Mouse (Mus musculus): ENCODE measurements around the gene Gm5148. TPM values are rescaled to one million over a fixed set of nuclear protein-coding genes. Genes with fewer than 3 reads are reported as not detected.

Gene Gm5148
- polyA plus RNA-seq, 1 experiment from 2014 or later: 3.1 TPM

GRCm38 (mm10) chr3:37758124-37758523, 33.8 kb upstream of the Gm5148 start:
- H3K27me3 ChIP-seq (replicated peaks): no peaks in the 10 kb centered on the region; the same call in none of the 2 replicates
- 0 out of 2 replicates have a peak, but pooled peaks cover 7% of the 10 kb centered on the region for H3K4me1 ChIP-seq
- no peaks in the 10 kb centered on the region for H3K36me3 ChIP-seq
- H3K4me3 ChIP-seq: no peak overlapping the region
- H3K9ac ChIP-seq: 0 out of 2 replicates have a peak overlapping the region, but pooled peaks have one; percentile 13
- H3K4me2 ChIP-seq (replicated peaks): peak overlapping the region; percentile 46
- H3K27ac ChIP-seq: no peak overlapping the region
- peak; percentile 93 for ATAC-seq (ENCODE audit: low FRiP score, low read depth)
- 4% methylated on average over 12 of the region's 12 CpGs for WGBS
- no peaks in the 10 kb centered on the region for H3K9me3 ChIP-seq

- Histone ChIP-seq H3K36me3 (no peaks in the 10 kb centered on the region), H3K27ac (no peak overlapping the region), H3K27me3 (replicated peaks) (no peaks in the 10 kb centered on the region; the same call in none of the 2 replicates), H3K9me3 (no peaks in the 10 kb centered on the region), H3K4me1 (0 out of 2 replicates have a peak, but pooled peaks cover 7% of the 10 kb centered on the region), H3K4me3 (no peak overlapping the region), H3K4me2 (replicated peaks) (peak overlapping the region; percentile 46), H3K9ac (no peak overlapping the region)
- ATAC-seq (ENCODE audit: low FRiP score, low read depth): peak; percentile 50; the same call in 1 of the 2 replicates
- 24% methylated on average over 4 of the region's 4 CpGs for WGBS
Observed at GRCm38 (mm10) chr3:37757613-37758012, 33.3 kb upstream of the Gm5148 start.

- Histone ChIP-seq H3K36me3 (no peaks in the 10 kb centered on the region), H3K4me1 (0 out of 2 replicates have a peak, but pooled peaks cover 7% of the 10 kb centered on the region), H3K27ac (no peak overlapping the region), H3K9me3 (no peaks in the 10 kb centered on the region), H3K4me3 (no peak overlapping the region), H3K4me2 (replicated peaks) (no peak overlapping the region), H3K27me3 (replicated peaks) (no peaks in the 10 kb centered on the region; the same call in none of the 2 replicates), H3K9ac (no peak overlapping the region)
- no peak for ATAC-seq (ENCODE audit: low FRiP score, low read depth)
- WGBS: 69% methylated on average over 2 of the region's 2 CpGs
Observed at GRCm38 (mm10) chr3:37756005-37756404, 31.7 kb upstream of the Gm5148 start.

- ATAC-seq (ENCODE audit: low FRiP score, low read depth): no peak
- Histone ChIP-seq H3K27me3 (replicated peaks) (no peaks in the 10 kb centered on the region; the same call in 1 of the 2 replicates), H3K9me3 (no peaks in the 10 kb centered on the region), H3K4me2 (replicated peaks) (no peak overlapping the region), H3K36me3 (no peaks in the 10 kb centered on the region), H3K27ac (no peak overlapping the region), H3K4me3 (no peak overlapping the region), H3K4me1 (0 out of 2 replicates have a peak, but pooled peaks cover 7% of the 10 kb centered on the region), H3K9ac (no peak overlapping the region)
- 82% methylated on average over 3 of the region's 3 CpGs for WGBS
Observed at GRCm38 (mm10) chr3:37754639-37755038, 30.3 kb upstream of the Gm5148 start.

GRCm38 (mm10) chr3:37753148-37753547, 28.9 kb upstream of the Gm5148 start:
- H3K27ac ChIP-seq: no peak overlapping the region
- H3K4me3 ChIP-seq: no peak overlapping the region
- no peaks in the 10 kb centered on the region; the same call in 1 of the 2 replicates for H3K27me3 ChIP-seq (replicated peaks)
- WGBS: 95% methylated on average over 3 of the region's 3 CpGs
- no peak overlapping the region for H3K9ac ChIP-seq
- 0 out of 2 replicates have a peak, but pooled peaks cover 3% of the 10 kb centered on the region for H3K4me1 ChIP-seq
- H3K36me3 ChIP-seq: no peaks in the 10 kb centered on the region
- H3K4me2 ChIP-seq (replicated peaks): no peak overlapping the region
- no peaks in the 10 kb centered on the region for H3K9me3 ChIP-seq
- no peak for ATAC-seq (ENCODE audit: low FRiP score, low read depth)

- Histone ChIP-seq H3K27ac (no peak overlapping the region), H3K4me3 (no peak overlapping the region), H3K9ac (no peak overlapping the region), H3K36me3 (no peaks in the 10 kb centered on the region), H3K9me3 (no peaks in the 10 kb centered on the region), H3K4me1 (no peaks in the 10 kb centered on the region), H3K4me2 (replicated peaks) (no peak overlapping the region), H3K27me3 (replicated peaks) (no peaks in the 10 kb centered on the region)
- WGBS: 87% methylated on average over 16 of the region's 16 CpGs
- ATAC-seq (ENCODE audit: low FRiP score, low read depth): no peak
Observed at GRCm38 (mm10) chr3:37748002-37748733, 23.9 kb upstream of the Gm5148 start.

GRCm38 (mm10) chr3:37747258-37748001, 23.1 kb upstream of the Gm5148 start:
- H3K4me3 ChIP-seq: no peak overlapping the region
- no peaks in the 10 kb centered on the region for H3K36me3 ChIP-seq
- H3K9me3 ChIP-seq: no peaks in the 10 kb centered on the region
- no peak overlapping the region for H3K4me2 ChIP-seq (replicated peaks)
- H3K27ac ChIP-seq: no peak overlapping the region
- H3K27me3 ChIP-seq (replicated peaks): no peaks in the 10 kb centered on the region
- 87% methylated on average over 9 of the region's 9 CpGs for WGBS
- no peak for ATAC-seq (ENCODE audit: low FRiP score, low read depth)
- no peaks in the 10 kb centered on the region for H3K4me1 ChIP-seq
- H3K9ac ChIP-seq: no peak overlapping the region

GRCm38 (mm10) chr3:37744050-37744449, 19.8 kb upstream of the Gm5148 start:
- H3K9ac ChIP-seq: no peak overlapping the region
- WGBS: 67% methylated on average over 2 of the region's 2 CpGs
- H3K4me1 ChIP-seq: no peaks in the 10 kb centered on the region
- no peak overlapping the region for H3K4me3 ChIP-seq
- no peaks in the 10 kb centered on the region for H3K27me3 ChIP-seq (replicated peaks)
- ATAC-seq (ENCODE audit: low FRiP score, low read depth): no peak
- no peaks in the 10 kb centered on the region for H3K36me3 ChIP-seq
- H3K9me3 ChIP-seq: no peaks in the 10 kb centered on the region
- H3K4me2 ChIP-seq (replicated peaks): no peak overlapping the region
- no peak overlapping the region for H3K27ac ChIP-seq

- Histone ChIP-seq H3K4me3 (no peak overlapping the region), H3K36me3 (no peaks in the 10 kb centered on the region), H3K27ac (no peak overlapping the region), H3K9ac (no peak overlapping the region), H3K4me2 (replicated peaks) (no peak overlapping the region), H3K9me3 (no peaks in the 10 kb centered on the region), H3K4me1 (no peaks in the 10 kb centered on the region), H3K27me3 (replicated peaks) (no peaks in the 10 kb centered on the region)
- no peak for ATAC-seq (ENCODE audit: low FRiP score, low read depth)
- WGBS: 92% methylated on average over 7 of the region's 7 CpGs
Observed at GRCm38 (mm10) chr3:37739996-37740395, 15.7 kb upstream of the Gm5148 start.

GRCm38 (mm10) chr3:37738171-37738950, 14.1 kb upstream of the Gm5148 start:
- 84% methylated on average over 17 of the region's 17 CpGs for WGBS
- Histone ChIP-seq H3K27me3 (replicated peaks) (no peaks in the 10 kb centered on the region), H3K9ac (no peak overlapping the region), H3K27ac (no peak overlapping the region), H3K4me2 (replicated peaks) (no peak overlapping the region), H3K4me3 (no peak overlapping the region), H3K9me3 (no peaks in the 10 kb centered on the region), H3K4me1 (no peaks in the 10 kb centered on the region), H3K36me3 (no peaks in the 10 kb centered on the region)
- ATAC-seq (ENCODE audit: low FRiP score, low read depth): no peak

- H3K4me3 ChIP-seq: no peak overlapping the region
- no peak for ATAC-seq (ENCODE audit: low FRiP score, low read depth)
- WGBS: 60% methylated on average over 6 of the region's 6 CpGs
- H3K36me3 ChIP-seq: no peaks in the 10 kb centered on the region
- no peaks in the 10 kb centered on the region for H3K4me1 ChIP-seq
- no peaks in the 10 kb centered on the region for H3K27me3 ChIP-seq (replicated peaks)
- no peak overlapping the region for H3K4me2 ChIP-seq (replicated peaks)
- H3K27ac ChIP-seq: no peak overlapping the region
- H3K9me3 ChIP-seq: no peaks in the 10 kb centered on the region
- no peak overlapping the region for H3K9ac ChIP-seq
Observed at GRCm38 (mm10) chr3:37737407-37737806, 13.1 kb upstream of the Gm5148 start.

- Histone ChIP-seq H3K4me3 (no peak overlapping the region), H3K27ac (no peak overlapping the region), H3K9me3 (no peaks in the 10 kb centered on the region), H3K9ac (no peak overlapping the region), H3K36me3 (no peaks in the 10 kb centered on the region), H3K4me1 (no peaks in the 10 kb centered on the region), H3K4me2 (replicated peaks) (no peak overlapping the region), H3K27me3 (replicated peaks) (no peaks in the 10 kb centered on the region)
- ATAC-seq (ENCODE audit: low FRiP score, low read depth): no peak
- 77% methylated on average over 6 of the region's 6 CpGs for WGBS
Observed at GRCm38 (mm10) chr3:37735166-37735565, 10.9 kb upstream of the Gm5148 start.
